Mouse (Mus musculus) heart, embryonic 14.5 days (tissue): ENCODE measurements around the gene Tmem98. TPM values are rescaled to one million over a fixed set of nuclear protein-coding genes. Genes with fewer than 3 reads are reported as not detected.

Experiments used
- ATAC-seq: fragments of 200-750 bp; cut with Nextera tagmentation; 2 replicates; pipeline ENCODE4 v1.8.0; 2017; ENCODE audit warnings: low read depth, moderate TSS enrichment; ENCODE audit not compliant: insufficient number of reproducible peaks, insufficient read depth, low FRiP score
- H3K27ac ChIP-seq, 2 experiments: fragments of 200-500 bp in 1 of 2; fragments of 300-500 bp in 1 of 2; sonication (generic) in 1 of 2; replicated peaks in 1 of 2; 2 replicates each; pipeline ENCODE4 v1.5.1; 2012 to 2014; ENCODE audit warnings: low read depth in 2 of 2, low read length in 2 of 2, control low read depth in 1 of 2, mild to moderate bottlenecking in 1 of 2, mixed read lengths in 1 of 2; ENCODE audit not compliant: control insufficient read depth in 1 of 2, insufficient read depth in 1 of 2
- H3K27me3 ChIP-seq: fragments of 300-500 bp; sonication (generic); 2 replicates; pipeline ENCODE4 v1.6.1; 2014; ENCODE audit warnings: mild to moderate bottlenecking, low read length, control low read depth; ENCODE audit not compliant: control insufficient read depth, insufficient read depth
- H3K36me3 ChIP-seq: fragments of 300-500 bp; sonication (generic); 2 replicates; pipeline ENCODE4 v1.6.1; 2014; ENCODE audit warnings: mild to moderate bottlenecking, control low read depth, low read length, mixed read lengths; ENCODE audit not compliant: control insufficient read depth, insufficient read depth
- H3K4me1 ChIP-seq, 2 experiments: fragments of 200-500 bp in 1 of 2; fragments of 300-500 bp in 1 of 2; sonication (generic) in 1 of 2; 2 replicates each; pipeline ENCODE4 v1.6.1; 2012 to 2014; ENCODE audit warnings: low read length in 2 of 2, control low read depth in 1 of 2, mixed read lengths in 1 of 2; ENCODE audit not compliant: control insufficient read depth in 2 of 2, insufficient read depth in 2 of 2
- H3K4me2 ChIP-seq: fragments of 300-500 bp; sonication (generic); 2 replicates; pipeline ENCODE4 v1.6.1; 2014; ENCODE audit warnings: mild to moderate bottlenecking, low read length
- H3K4me3 ChIP-seq, 2 experiments: fragments of 200-500 bp in 1 of 2; fragments of 300-500 bp in 1 of 2; sonication (generic) in 1 of 2; 2 replicates each; pipeline ENCODE4 v1.5.1; 2012 to 2014; ENCODE audit warnings: low read length in 2 of 2, mild to moderate bottlenecking in 2 of 2, control low read depth in 1 of 2, low read depth in 1 of 2, moderate library complexity in 1 of 2; ENCODE audit not compliant: control insufficient read depth in 1 of 2, insufficient read depth in 1 of 2
- H3K9ac ChIP-seq: fragments of 300-500 bp; sonication (generic); 2 replicates; pipeline ENCODE4 v1.6.1; 2014; ENCODE audit warnings: mild to moderate bottlenecking, low read length
- H3K9me3 ChIP-seq: fragments of 300-500 bp; sonication (generic); 2 replicates; pipeline ENCODE4 v1.6.1; 2016; ENCODE audit warnings: low read length, control low read depth; ENCODE audit not compliant: control insufficient read depth
- WGBS: fragments of 180-500 bp; shearing (Covaris S2); extraction: QIAGEN DNeasy Blood & Tissue Kit; methylation state at CpG from one replicate; pipeline ENCODE4 v1.1.7; 2014; 5-methylcytosine and 5-hydroxymethylcytosine counted together
- polyA plus RNA-seq: library from polyadenylated mRNA; unstranded; fragments of >200 nt; fragmentation: Nextera tagmentation; extraction: Ambion mirVana; gene quantifications from 2 replicates; pipeline ENCODE4 v1.2.1, GENCODE M21; 2014

Gene Tmem98
- polyA plus RNA-seq, 1 experiment from 2014 or later, result 97.6 TPM

GRCm38 (mm10) chr11:80771596-80772250 is 38.3 kb upstream of the Tmem98 start:
- H3K9ac ChIP-seq, result no peak overlapping the region
- no peak overlapping the region for H3K27ac ChIP-seq
- no peak for ATAC-seq
- no peaks in the 10 kb centered on the region for H3K9me3 ChIP-seq
- H3K36me3 ChIP-seq, result no peaks in the 10 kb centered on the region
- peaks cover 11 to 15% of the 10 kb centered on the region in 2 experiments for H3K4me1 ChIP-seq
- 78% methylated on average over 5 of the region's 5 CpGs for WGBS
- H3K27me3 ChIP-seq, result no peaks in the 10 kb centered on the region
- H3K4me3 ChIP-seq, result no peak overlapping the region
- no peak overlapping the region for H3K4me2 ChIP-seq

GRCm38 (mm10) chr11:80772595-80773210 is 37.3 kb upstream of the Tmem98 start:
- H3K4me2 ChIP-seq, result peak overlapping the region; percentile 17; the same call in 1 of the 2 replicates
- 25% methylated on average over 6 of the region's 6 CpGs for WGBS
- no peak for ATAC-seq

GRCm38 (mm10) chr11:80775535-80775934 is 34.4 kb upstream of the Tmem98 start:
- Histone ChIP-seq H3K9me3 (no peaks in the 10 kb centered on the region), H3K36me3 (no peaks in the 10 kb centered on the region), H3K4me3 (no peak overlapping the region), H3K27me3 (no peaks in the 10 kb centered on the region), H3K4me2 (no peak overlapping the region), H3K27ac (no peak overlapping the region), H3K9ac (no peak overlapping the region), H3K4me1 (peaks cover 8 to 12% of the 10 kb centered on the region in 2 experiments)
- 58% methylated on average over 3 of the region's 3 CpGs for WGBS
- ATAC-seq, result no peak

More at GRCm38 (mm10) chr11:80772595-80773210, 37.3 kb upstream of the Tmem98 start:
- no peaks in the 10 kb centered on the region for H3K36me3 ChIP-seq
- H3K27ac ChIP-seq, result no peak overlapping the region
- H3K9ac ChIP-seq, result no peak overlapping the region
- H3K9me3 ChIP-seq, result no peaks in the 10 kb centered on the region
- H3K27me3 ChIP-seq, result no peaks in the 10 kb centered on the region
- peaks cover 8 to 12% of the 10 kb centered on the region in 2 experiments for H3K4me1 ChIP-seq
- H3K4me3 ChIP-seq, result no peak overlapping the region

GRCm38 (mm10) chr11:80777708-80778107 is 32.3 kb upstream of the Tmem98 start:
- 78% methylated on average over 2 of the region's 2 CpGs for WGBS
- H3K36me3 ChIP-seq, result no peaks in the 10 kb centered on the region
- H3K4me2 ChIP-seq, result no peak overlapping the region
- H3K27me3 ChIP-seq, result no peaks in the 10 kb centered on the region
- H3K9ac ChIP-seq, result no peak overlapping the region
- no peak for ATAC-seq
- no peak overlapping the region for H3K27ac ChIP-seq
- peaks cover 6 to 10% of the 10 kb centered on the region in 2 experiments for H3K4me1 ChIP-seq
- no peak overlapping the region for H3K4me3 ChIP-seq
- no peaks in the 10 kb centered on the region for H3K9me3 ChIP-seq

- Histone ChIP-seq H3K4me1 (peaks cover 2 to 6% of the 10 kb centered on the region in 2 experiments), H3K27me3 (no peaks in the 10 kb centered on the region), H3K9ac (no peak overlapping the region), H3K36me3 (no peaks in the 10 kb centered on the region), H3K27ac (no peak overlapping the region), H3K4me3 (no peak overlapping the region), H3K4me2 (no peak overlapping the region; the same call in 1 of the 2 replicates), H3K9me3 (no peaks in the 10 kb centered on the region)
- 58% methylated on average over 6 of the region's 6 CpGs for WGBS
- no peak for ATAC-seq
These were observed 31.8 kb upstream of the Tmem98 start for GRCm38 (mm10) chr11:80778157-80778556.

- Histone ChIP-seq H3K4me3 (peak overlapping the region; percentile 75 to 92), H3K4me1 (peaks cover 0 to 5% of the 10 kb centered on the region in 2 experiments; a peak in 3 of 4 replicates), H3K36me3 (no peaks in the 10 kb centered on the region), H3K9me3 (no peaks in the 10 kb centered on the region), H3K9ac (peak overlapping the region; percentile 83), H3K27ac (peak overlapping the region; percentile 9 to 73; a peak in 3 of 4 replicates), H3K4me2 (peak overlapping the region; percentile 96), H3K27me3 (no peaks in the 10 kb centered on the region)
- ATAC-seq, result no peak
- WGBS, result 5% methylated on average over 18 of the region's 18 CpGs
These were observed 31.0 kb upstream of the Tmem98 start for GRCm38 (mm10) chr11:80778916-80779526.

- peak within 1 kb of the TSS; percentile 96 for H3K4me2 ChIP-seq
- WGBS, result under 1% methylated on average over 59 of the region's 87 CpGs
- no peaks in the 10 kb centered on the region for H3K36me3 ChIP-seq
- H3K4me1 ChIP-seq, result peaks cover 3 to 11% of the 10 kb centered on the region in 2 experiments
- no peaks in the 10 kb centered on the region for H3K27me3 ChIP-seq
- no peaks in the 10 kb centered on the region for H3K9me3 ChIP-seq
- peak within 1 kb of the TSS; percentile 9 to 73; a peak in 3 of 4 replicates for H3K27ac ChIP-seq
- peak within 1 kb of the TSS; percentile 83 for H3K9ac ChIP-seq
- peak within 1 kb of the TSS; percentile 75 to 92 for H3K4me3 ChIP-seq
- ATAC-seq, result peak; percentile 97
These were observed 30.2 kb upstream of the Tmem98 start, which contains the start of gene Myo1d for GRCm38 (mm10) chr11:80779527-80780344. Gene Myo1d, minus strand, starts transcription at chr11:80780025.
